Mouse (Mus musculus) G1E (cell line): ENCODE results near the gene Ptprg. TPM values are rescaled to one million over a fixed set of nuclear protein-coding genes. Genes with fewer than 3 reads are reported as not detected.

Source experiments
- ATAC-seq: 2 replicates; pipeline ENCODE4 v1.8.0; 2016; ENCODE audit warnings: mild to moderate bottlenecking; ENCODE audit not compliant: insufficient number of reproducible peaks, poor library complexity, low FRiP score, severe bottlenecking; ENCODE audit errors: extremely low read depth
- DNase-seq: peaks from one replicate; pipeline ENCODE4 v3.0.0; 2012; ENCODE audit warnings: low spot score
- H3K27me3 ChIP-seq: 2 replicates; pipeline ENCODE4 v1.6.1; 2012; ENCODE audit warnings: mild to moderate bottlenecking, low read length, inconsistent platforms; ENCODE audit not compliant: insufficient read depth
- H3K36me3 ChIP-seq: replicated peaks from 2 replicates; pipeline ENCODE3; 2012; ENCODE audit warnings: mild to moderate bottlenecking, inconsistent platforms
- H3K4me1 ChIP-seq: 2 replicates; pipeline ENCODE4 v1.6.1; 2012; ENCODE audit warnings: low read depth, low read length, inconsistent platforms, mixed read lengths; ENCODE audit not compliant: insufficient read depth
- H3K4me3 ChIP-seq: 2 replicates; pipeline ENCODE4 v1.5.1; 2012; ENCODE audit warnings: low read depth, mild to moderate bottlenecking, inconsistent platforms, low read length, moderate library complexity, mixed read lengths
- H3K9me3 ChIP-seq: replicated peaks from 2 replicates; pipeline ENCODE4 v1.6.1; 2012; ENCODE audit warnings: inconsistent platforms
- CTCF ChIP-seq: IDR thresholded peaks from 2 replicates; pipeline ENCODE4 v1.5.1; 2012; ENCODE audit warnings: low read depth, low read length, inconsistent platforms, mixed read lengths
- GATA1 ChIP-seq: IDR thresholded peaks from 2 replicates; pipeline ENCODE4 v1.6.1; 2012; ENCODE audit warnings: borderline replicate concordance, low read length, inconsistent platforms, mixed read lengths
- GATA2 ChIP-seq: IDR thresholded peaks from 2 replicates; pipeline ENCODE4 v1.6.1; 2012; ENCODE audit warnings: low read depth, low read length, inconsistent platforms, borderline replicate concordance
- POLR2AphosphoS5 ChIP-seq: IDR thresholded peaks from 2 replicates; pipeline ENCODE4 v1.6.1; 2012; ENCODE audit warnings: low read depth, low read length, inconsistent platforms; ENCODE audit not compliant: insufficient replicate concordance
- TAL1 ChIP-seq: conservative IDR thresholded peaks from 2 replicates; pipeline ENCODE4 v1.6.1; 2012; ENCODE audit warnings: low read depth, low read length, inconsistent platforms, mixed read lengths
- polyA plus RNA-seq: library from polyadenylated mRNA; stranded (reverse); fragments of >175 nt; gene quantifications from 2 replicates; pipeline ENCODE4 v1.2.3, GENCODE M21; 2012
- total RNA-seq, 2 experiments: library from RNA; stranded (forward) in 1 of 2; stranded (reverse) in 1 of 2; fragments of 200-1000 nt in 1 of 2; fragments of >200 nt in 1 of 2; fragmentation: Nextera tagmentation in 1 of 2; gene quantifications; 2 replicates each; pipeline ENCODE4 v1.2.3; 2014 to 2017

The Ptprg gene
- total and polyA plus RNA-seq, 3 experiments: 0.05 TPM; not detected in 2

- TF ChIP-seq TAL1: no peak
- TF ChIP-seq GATA1: no peak
- no peak for TF ChIP-seq CTCF
- TF ChIP-seq POLR2AphosphoS5: no peak
- TF ChIP-seq GATA2: no peak
- H3K27me3 ChIP-seq: no peaks in the 10 kb centered on the region
These were observed 652.8 kb downstream of the Ptprg start for GRCm38 (mm10) chr14:12206138-12206537.

GRCm38 (mm10) chr14:12208554-12208953 is 655.2 kb downstream of the Ptprg start:
- Histone ChIP-seq H3K27me3 (no peaks in the 10 kb centered on the region), H3K4me1 (no peaks in the 10 kb centered on the region), H3K4me3 (no peak overlapping the region), H3K36me3 (no peaks in the 10 kb centered on the region), H3K9me3 (no peaks in the 10 kb centered on the region)
- ATAC-seq (no peak), DNase-seq (no peak)
- TF ChIP-seq GATA1 (no peak), CTCF (no peak; the same call in 1 of the 2 replicates), POLR2AphosphoS5 (no peak), TAL1 (no peak), GATA2 (no peak)

More at GRCm38 (mm10) chr14:12206138-12206537, 652.8 kb downstream of the Ptprg start:
- H3K9me3 ChIP-seq: no peaks in the 10 kb centered on the region
- ATAC-seq: no peak
- no peaks in the 10 kb centered on the region for H3K4me1 ChIP-seq
- no peaks in the 10 kb centered on the region for H3K36me3 ChIP-seq
- no peak for DNase-seq
- no peak overlapping the region for H3K4me3 ChIP-seq

- ATAC-seq (no peak), DNase-seq (no peak)
- Histone ChIP-seq H3K4me3 (no peak overlapping the region), H3K27me3 (no peaks in the 10 kb centered on the region), H3K36me3 (no peaks in the 10 kb centered on the region), H3K9me3 (no peaks in the 10 kb centered on the region), H3K4me1 (no peaks in the 10 kb centered on the region)
- no peak for TF ChIP-seq POLR2AphosphoS5
- TF ChIP-seq TAL1: no peak
- no peak for TF ChIP-seq GATA2
- TF ChIP-seq CTCF: no peak
- TF ChIP-seq GATA1: no peak
These were observed 665.3 kb downstream of the Ptprg start for GRCm38 (mm10) chr14:12218544-12219150.

GRCm38 (mm10) chr14:12219877-12220276 is 666.5 kb downstream of the Ptprg start:
- Histone ChIP-seq H3K27me3 (no peaks in the 10 kb centered on the region), H3K36me3 (no peaks in the 10 kb centered on the region), H3K9me3 (no peaks in the 10 kb centered on the region), H3K4me1 (no peaks in the 10 kb centered on the region), H3K4me3 (no peak overlapping the region)
- no peak for ATAC-seq
- DNase-seq: no peak
- TF ChIP-seq GATA1 (no peak), POLR2AphosphoS5 (no peak), CTCF (no peak), GATA2 (no peak), TAL1 (no peak)

GRCm38 (mm10) chr14:12220540-12220939 is 667.2 kb downstream of the Ptprg start:
- no peaks in the 10 kb centered on the region for H3K36me3 ChIP-seq
- no peak for TF ChIP-seq GATA2
- TF ChIP-seq GATA1: no peak
- no peak for TF ChIP-seq POLR2AphosphoS5
- no peak for TF ChIP-seq TAL1
- no peak for TF ChIP-seq CTCF
- DNase-seq (no peak), ATAC-seq (no peak)
- no peaks in the 10 kb centered on the region for H3K9me3 ChIP-seq
- no peak overlapping the region for H3K4me3 ChIP-seq
- no peaks in the 10 kb centered on the region for H3K27me3 ChIP-seq
- no peaks in the 10 kb centered on the region for H3K4me1 ChIP-seq

- Histone ChIP-seq H3K36me3 (no peaks in the 10 kb centered on the region), H3K4me3 (no peak overlapping the region), H3K9me3 (no peaks in the 10 kb centered on the region), H3K27me3 (no peaks in the 10 kb centered on the region), H3K4me1 (no peaks in the 10 kb centered on the region)
- DNase-seq (no peak), ATAC-seq (no peak)
- no peak for TF ChIP-seq GATA2
- no peak for TF ChIP-seq TAL1
- no peak for TF ChIP-seq POLR2AphosphoS5
- TF ChIP-seq GATA1: no peak
- no peak for TF ChIP-seq CTCF
These were observed 668.2 kb downstream of the Ptprg start for GRCm38 (mm10) chr14:12221571-12221970.
